Mouse (Mus musculus) myocyte (in vitro differentiated cells): ENCODE results near the gene Kansl2. TPM values are rescaled to one million over a fixed set of nuclear protein-coding genes. Genes with fewer than 3 reads are reported as not detected.
A peak's percentile ranks its signal among the peaks of the same experiment; 100 is the strongest.
"Not testable (repeated sequence)": the region's sequence is repeated elsewhere in the genome, so short reads cannot be mapped to it uniquely, and the experiment has no call there.

ENCODE experiments used
- H3K27me3 ChIP-seq: one replicate; pipeline ENCODE4 v1.6.1; 2011; ENCODE audit not compliant: control insufficient read depth, insufficient read depth, insufficient read length
- H3K36me3 ChIP-seq: one replicate; pipeline ENCODE4 v1.6.1; 2011; ENCODE audit not compliant: control insufficient read depth, insufficient read depth
- H3K4me2 ChIP-seq: one replicate; pipeline ENCODE4 v1.6.1; 2011; ENCODE audit warnings: low read depth, control low read depth
- H3K4me3 ChIP-seq: one replicate; pipeline ENCODE4 v1.5.1; 2011; ENCODE audit warnings: mild to moderate bottlenecking, control low read depth, moderate library complexity
- H3K79me2 ChIP-seq: one replicate; pipeline ENCODE4 v1.6.1; 2011; ENCODE audit not compliant: control insufficient read depth, insufficient read depth
- H3ac ChIP-seq: one replicate; pipeline ENCODE4 v1.6.1; 2011; ENCODE audit not compliant: control insufficient read depth, insufficient read length
- CEBPB ChIP-seq: IDR thresholded peaks from 2 replicates; pipeline ENCODE4 v1.6.1; 2011; ENCODE audit warnings: mild to moderate bottlenecking, moderate library complexity; ENCODE audit not compliant: poor library complexity, insufficient read depth, severe bottlenecking
- E2F4 ChIP-seq: IDR thresholded peaks from one replicate; pipeline ENCODE4 v1.6.1; 2011; ENCODE audit warnings: mild to moderate bottlenecking, control low read depth, moderate library complexity; ENCODE audit not compliant: insufficient read depth
- MAX ChIP-seq: IDR thresholded peaks from one replicate; pipeline ENCODE4 v1.6.1; 2011; ENCODE audit warnings: low read depth, mild to moderate bottlenecking, control low read depth
- MYOD1 ChIP-seq, 3 experiments: IDR thresholded peaks; one replicate each; pipeline ENCODE4 v1.6.1; 2011; ENCODE audit warnings: control low read depth in 2 of 3, low read depth in 2 of 3, mild to moderate bottlenecking in 2 of 3, moderate library complexity in 1 of 3; ENCODE audit not compliant: insufficient read length in 2 of 3, control insufficient read depth in 1 of 3
- MYOG ChIP-seq, 3 experiments: IDR thresholded peaks; one replicate each; pipeline ENCODE4 v1.6.1; 2011; ENCODE audit warnings: control low read depth in 2 of 3, low read depth in 2 of 3, mild to moderate bottlenecking in 2 of 3; ENCODE audit not compliant: insufficient read length in 2 of 3, control insufficient read depth in 1 of 3, insufficient read depth in 1 of 3
- POLR2A ChIP-seq: IDR thresholded peaks from one replicate; pipeline ENCODE4 v1.6.1; 2011; ENCODE audit warnings: low read depth, mild to moderate bottlenecking, control low read depth, moderate library complexity; ENCODE audit not compliant: insufficient read length
- POLR2AphosphoS2 ChIP-seq: IDR thresholded peaks from one replicate; pipeline ENCODE4 v1.6.1; 2011; ENCODE audit warnings: low read depth, control low read depth; ENCODE audit not compliant: insufficient read length
- REST ChIP-seq: IDR thresholded peaks from one replicate; pipeline ENCODE4 v1.6.1; 2011; ENCODE audit warnings: mild to moderate bottlenecking, control low read depth, moderate library complexity; ENCODE audit not compliant: insufficient read depth, insufficient read length
- SRF ChIP-seq: IDR thresholded peaks from one replicate; pipeline ENCODE4 v1.6.1; 2011; ENCODE audit warnings: low read depth; ENCODE audit not compliant: control insufficient read depth, insufficient read length
- TCF12 ChIP-seq: IDR thresholded peaks from one replicate; pipeline ENCODE4 v1.6.1; 2011; ENCODE audit warnings: mild to moderate bottlenecking, control low read depth; ENCODE audit not compliant: poor library complexity, insufficient read depth, severe bottlenecking
- TCF3 ChIP-seq: IDR thresholded peaks from one replicate; pipeline ENCODE4 v1.6.1; 2011; ENCODE audit warnings: low read depth, control low read depth; ENCODE audit not compliant: insufficient read length
- USF1 ChIP-seq: IDR thresholded peaks from one replicate; pipeline ENCODE4 v1.6.1; 2011; ENCODE audit warnings: low read depth, mild to moderate bottlenecking, control low read depth, moderate library complexity
- polyA plus RNA-seq: library from polyadenylated mRNA; unstranded; fragments of >200 nt; fragmentation: generic; extraction: Trizol; gene quantifications from one replicate; pipeline ENCODE4 v1.2.1, GENCODE M21; 2012; ENCODE audit warnings: missing spikeins

Gene Kansl2
- polyA plus RNA-seq, 1 experiment: 109 TPM

GRCm38 (mm10) chr15:98517380-98518355 lies 16.4 kb downstream of the Kansl2 start:
- H3K4me3 ChIP-seq: no peak overlapping the region
- H3ac ChIP-seq: no peak overlapping the region
- no peak overlapping the region for H3K4me2 ChIP-seq
- H3K27me3 ChIP-seq: no peaks in the 10 kb centered on the region
- no peak for TF ChIP-seq REST
- no peak for TF ChIP-seq MYOG (IDR thresholded peaks at IDR 0.05; ENCODE audit: control insufficient read depth in 1 of 3, insufficient read depth in 1 of 3, insufficient read length in 2 of 3, low read depth in 2 of 3)
- no peak for TF ChIP-seq POLR2A
- TF ChIP-seq TCF3: no peak
- no peak for TF ChIP-seq TCF12
- TF ChIP-seq POLR2AphosphoS2: peak; percentile 74
- H3K79me2 ChIP-seq: peaks cover 22% of the 10 kb centered on the region
- peaks cover 56% of the 10 kb centered on the region for H3K36me3 ChIP-seq

GRCm38 (mm10) chr15:98514845-98515244 lies 19.2 kb downstream of the Kansl2 start:
- H3K79me2 ChIP-seq, H3K4me3 ChIP-seq, H3ac ChIP-seq, H3K27me3 ChIP-seq, H3K4me2 ChIP-seq: not testable (repeated sequence)
- H3K36me3 ChIP-seq: peaks cover 35% of the 10 kb centered on the region

- Histone ChIP-seq H3K4me2 (peak overlapping the region; percentile 87), H3K27me3 (no peaks in the 10 kb centered on the region), H3K36me3 (peaks cover 29% of the 10 kb centered on the region), H3K4me3 (no peak overlapping the region), H3K79me2 (no peaks in the 10 kb centered on the region), H3ac (no peak overlapping the region)
- TF ChIP-seq REST (no peak), POLR2A (no peak), MAX (no peak), USF1 (peak; percentile 87), MYOD1 (IDR thresholded peaks at IDR 0.05; ENCODE audit: control insufficient read depth in 1 of 3, insufficient read length in 2 of 3, low read depth in 2 of 3) (no peak), TCF3 (no peak), SRF (no peak)
Measured at GRCm38 (mm10) chr15:98514146-98514545, 19.9 kb downstream of the Kansl2 start.

GRCm38 (mm10) chr15:98513676-98514075 lies 20.4 kb downstream of the Kansl2 start:
- not testable (repeated sequence) for H3K27me3 ChIP-seq, H3ac ChIP-seq, H3K79me2 ChIP-seq
- peak overlapping the region; percentile 6 for H3K4me3 ChIP-seq
- H3K4me2 ChIP-seq: peak overlapping the region; percentile 87
- H3K36me3 ChIP-seq: peaks cover 29% of the 10 kb centered on the region

GRCm38 (mm10) chr15:98512799-98513321 lies 21.2 kb downstream of the Kansl2 start:
- TF ChIP-seq SRF (no peak), POLR2AphosphoS2 (peak; percentile 56), MAX (peak; percentile 37), E2F4 (no peak), MYOG (IDR thresholded peaks at IDR 0.05; ENCODE audit: control insufficient read depth in 1 of 3, insufficient read depth in 1 of 3, insufficient read length in 2 of 3, low read depth in 2 of 3) (peak; percentile 84 to 94 (median 84)), TCF3 (peak; percentile 90), MYOD1 (IDR thresholded peaks at IDR 0.05; ENCODE audit: control insufficient read depth in 1 of 3, insufficient read length in 2 of 3, low read depth in 2 of 3) (peak in 2 of 3 experiments; percentile 92 to 96), CEBPB (no peak), USF1 (peak; percentile 36), TCF12 (peak; percentile 88), POLR2A (peak; percentile 38)
- Histone ChIP-seq H3K36me3 (peaks cover 21% of the 10 kb centered on the region), H3ac (no peak overlapping the region), H3K79me2 (no peaks in the 10 kb centered on the region), H3K4me3 (peak overlapping the region; percentile 6), H3K4me2 (peak overlapping the region; percentile 87), H3K27me3 (no peaks in the 10 kb centered on the region)

- peak overlapping the region; percentile 87 for H3K4me2 ChIP-seq
- TF ChIP-seq REST: no peak
- TF ChIP-seq USF1: no peak
- TF ChIP-seq CEBPB: no peak
- no peak for TF ChIP-seq MYOD1 (IDR thresholded peaks at IDR 0.05; ENCODE audit: control insufficient read depth in 1 of 3, insufficient read length in 2 of 3, low read depth in 2 of 3)
- TF ChIP-seq E2F4: no peak
- TF ChIP-seq POLR2A: no peak
- TF ChIP-seq MYOG (IDR thresholded peaks at IDR 0.05; ENCODE audit: control insufficient read depth in 1 of 3, insufficient read depth in 1 of 3, insufficient read length in 2 of 3, low read depth in 2 of 3): no peak
- H3K79me2 ChIP-seq: no peaks in the 10 kb centered on the region
- no peaks in the 10 kb centered on the region for H3K27me3 ChIP-seq
- peak overlapping the region; percentile 6 for H3K4me3 ChIP-seq
- H3ac ChIP-seq: no peak overlapping the region
- peaks cover 15% of the 10 kb centered on the region for H3K36me3 ChIP-seq
Measured at GRCm38 (mm10) chr15:98512232-98512631, 21.8 kb downstream of the Kansl2 start.
